Mouse (Mus musculus) cerebellum, postnatal 10 days (tissue): ENCODE results near the gene Nos3.

Experiments
- DNase-seq, 2 experiments: peaks; one replicate each; pipeline ENCODE4 v3.0.0; 2021; ENCODE audit warnings: mixed read lengths in 2 of 2

Nos3 gene

GRCm38 (mm10) chr5:24433993-24434392 is 69.4 kb downstream of the Nos3 start:
- DNase-seq, result no peak
